Mouse (Mus musculus): Measurements from ENCODE around the gene Nkain2.
"Not testable (repeated sequence)": the region's sequence is repeated elsewhere in the genome, so short reads cannot be mapped to it uniquely, and the experiment has no call there.

Nkain2 gene

GRCm38 (mm10) chr10:32052546-32053295 lies 837.5 kb downstream of the Nkain2 start:
- no peak for DNase-seq (ENCODE audit: low spot score)

- DNase-seq (ENCODE audit: low spot score) = no peak
Measured at GRCm38 (mm10) chr10:32052045-32052444, 838.2 kb downstream of the Nkain2 start.

- no peak for DNase-seq (ENCODE audit: low spot score)
Measured at GRCm38 (mm10) chr10:32029996-32030395, 860.3 kb downstream of the Nkain2 start.

GRCm38 (mm10) chr10:32018385-32018784 lies 871.9 kb downstream of the Nkain2 start:
- no peak for DNase-seq (ENCODE audit: low spot score)

GRCm38 (mm10) chr10:32001216-32001753 lies 889.0 kb downstream of the Nkain2 start:
- DNase-seq (ENCODE audit: low spot score) = no peak

GRCm38 (mm10) chr10:31993205-31993604 lies 897.1 kb downstream of the Nkain2 start:
- DNase-seq (ENCODE audit: low spot score) = no peak

- DNase-seq (ENCODE audit: low spot score) = no peak
Measured at GRCm38 (mm10) chr10:31978387-31978786, 911.9 kb downstream of the Nkain2 start.

- DNase-seq (ENCODE audit: low spot score) = no peak
Measured at GRCm38 (mm10) chr10:31947178-31947726, 943.0 kb downstream of the Nkain2 start.

GRCm38 (mm10) chr10:31931961-31932360 lies 958.3 kb downstream of the Nkain2 start:
- DNase-seq (ENCODE audit: low spot score) = no peak

- no peak for DNase-seq (ENCODE audit: low spot score)
Measured at GRCm38 (mm10) chr10:31927657-31928056, 962.6 kb downstream of the Nkain2 start.

- DNase-seq (ENCODE audit: low spot score) = not testable (repeated sequence)
Measured at GRCm38 (mm10) chr10:31920901-31921300, 969.4 kb downstream of the Nkain2 start.

- DNase-seq (ENCODE audit: low spot score) = no peak
Measured at GRCm38 (mm10) chr10:31907488-31907887, 982.8 kb downstream of the Nkain2 start.

- no peak for DNase-seq (ENCODE audit: low spot score)
Measured at GRCm38 (mm10) chr10:31899501-31899900, 990.8 kb downstream of the Nkain2 start.

GRCm38 (mm10) chr10:31873323-31873895 lies 1016.9 kb downstream of the Nkain2 start:
- no peak for DNase-seq (ENCODE audit: low spot score)

GRCm38 (mm10) chr10:31868275-31868674 lies 1022.0 kb downstream of the Nkain2 start:
- no peak for DNase-seq (ENCODE audit: low spot score)

GRCm38 (mm10) chr10:31827041-31827440 lies 1063.2 kb downstream of the Nkain2 start:
- no peak for DNase-seq (ENCODE audit: low spot score)

- no peak for DNase-seq (ENCODE audit: low spot score)
Measured at GRCm38 (mm10) chr10:31812543-31812942, 1077.7 kb downstream of the Nkain2 start.

GRCm38 (mm10) chr10:31742443-31743057 lies 1147.7 kb downstream of the Nkain2 start:
- no peak for DNase-seq (ENCODE audit: low spot score)

GRCm38 (mm10) chr10:31728036-31728435 lies 1162.2 kb downstream of the Nkain2 start:
- no peak for DNase-seq (ENCODE audit: low spot score)

GRCm38 (mm10) chr10:31647270-31647669 lies 1243.0 kb downstream of the Nkain2 start:
- no peak for DNase-seq (ENCODE audit: low spot score)

- DNase-seq (ENCODE audit: low spot score) = no peak
Measured at GRCm38 (mm10) chr10:31646083-31646482, 1244.2 kb downstream of the Nkain2 start.
